Mouse (Mus musculus) layer of hippocampus, adult 18-20 months (tissue): ENCODE data around the gene Palm. TPM values are rescaled to one million over a fixed set of nuclear protein-coding genes. Genes with fewer than 3 reads are reported as not detected.

Experiments used
- DNase-seq, 2 experiments: peaks; one replicate each; pipeline ENCODE4 v3.0.0; 2022; ENCODE audit warnings: low spot score in 2 of 2
- total RNA-seq, 2 experiments: library from RNA; stranded (reverse); gene quantifications; 2 replicates each; pipeline ENCODE4 v1.2.3; 2021

Palm gene
- total RNA-seq, 2 experiments from 2014 or later = 293 to 314 TPM

GRCm38 (mm10) chr10:79769329-79769728 is 24.0 kb upstream of the Palm start:
- no peak for DNase-seq

GRCm38 (mm10) chr10:79772320-79772719 is 21.1 kb upstream of the Palm start:
- DNase-seq = no peak

- DNase-seq = no peak
Measured at GRCm38 (mm10) chr10:79773208-79773607, 20.2 kb upstream of the Palm start.

- DNase-seq = no peak
Measured at GRCm38 (mm10) chr10:79774486-79775279, 18.7 kb upstream of the Palm start.

GRCm38 (mm10) chr10:79777103-79777531 is 16.3 kb upstream of the Palm start, which contains the start of gene Fstl3:
Gene Fstl3, plus strand, starts transcription at chr10:79777272.
- DNase-seq = no peak

- DNase-seq = no peak
Measured at GRCm38 (mm10) chr10:79778006-79778405, 15.4 kb upstream of the Palm start.

GRCm38 (mm10) chr10:79779193-79779592 is 14.2 kb upstream of the Palm start:
- DNase-seq = no peak

- DNase-seq = peak; percentile 94 to 98
Measured at GRCm38 (mm10) chr10:79779784-79780663, 13.3 kb upstream of the Palm start.

GRCm38 (mm10) chr10:79780664-79781015 is 12.7 kb upstream of the Palm start:
- DNase-seq = no peak

GRCm38 (mm10) chr10:79781139-79781538 is 12.2 kb upstream of the Palm start:
- DNase-seq = no peak

- no peak for DNase-seq
Measured at GRCm38 (mm10) chr10:79781956-79782355, 11.4 kb upstream of the Palm start.

GRCm38 (mm10) chr10:79783050-79783449 is 10.3 kb upstream of the Palm start:
- no peak for DNase-seq

GRCm38 (mm10) chr10:79783920-79784800 is 9.2 kb upstream of the Palm start:
- no peak for DNase-seq

GRCm38 (mm10) chr10:79788386-79789158 is 4.8 kb upstream of the Palm start:
- DNase-seq = peak in 1 of 2 experiments; percentile 86

GRCm38 (mm10) chr10:79789581-79789980 is 3.8 kb upstream of the Palm start:
- no peak for DNase-seq

- DNase-seq = no peak
Measured at GRCm38 (mm10) chr10:79790861-79791260, 2.5 kb upstream of the Palm start, which contains the start of gene Prss57. Gene Prss57, minus strand, starts transcription at chr10:79790961.

GRCm38 (mm10) chr10:79792339-79793040 is 882 bp upstream of the Palm start:
- no peak for DNase-seq

GRCm38 (mm10) chr10:79793738-79794490 is 542 bp downstream of the Palm start:
- DNase-seq = peak; percentile 64 to 80

- DNase-seq = no peak
Measured at GRCm38 (mm10) chr10:79794491-79794931, 1.1 kb downstream of the Palm start.
